Mouse (Mus musculus) spleen, postnatal 36 days (tissue): ENCODE results near the gene Crebrf.

Experiments
- DNase-seq, 2 experiments: peaks; one replicate each; pipeline ENCODE4 v3.0.0; 2022; ENCODE audit warnings: low spot score in 2 of 2, mixed read lengths in 1 of 2

Gene Crebrf

DNA sequence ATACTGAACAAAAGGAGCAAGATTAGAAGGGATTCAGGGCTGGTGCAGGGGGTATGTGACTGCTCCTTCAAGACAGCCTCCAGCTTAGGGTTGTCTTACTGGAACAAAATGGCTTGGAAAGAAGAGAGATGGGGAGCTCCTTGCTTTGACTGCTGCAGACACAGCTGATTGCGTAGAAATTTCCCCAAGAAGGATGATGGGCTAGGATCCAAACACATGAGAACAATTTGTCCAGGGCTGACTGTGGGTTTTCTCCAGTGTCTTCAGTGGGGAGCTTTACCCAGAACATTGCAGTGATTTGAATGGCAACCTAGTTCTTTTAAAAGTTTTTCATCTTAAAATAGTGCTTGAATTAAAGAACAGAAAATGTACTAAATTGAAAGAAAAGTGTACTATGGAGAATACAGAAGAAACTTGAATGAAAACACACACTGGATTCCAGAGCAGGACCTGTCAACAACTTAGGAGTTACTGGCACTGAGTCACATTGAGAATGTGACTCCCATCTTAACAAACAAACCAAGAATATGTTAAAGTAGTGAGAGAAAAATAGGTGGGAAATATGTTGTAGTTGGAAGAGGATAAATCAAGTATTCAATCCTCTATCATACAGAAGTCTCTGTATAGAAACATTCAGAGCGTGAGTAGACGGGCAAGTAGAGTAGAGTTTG, 63.1 kb downstream of the Crebrf start:
- no peak for DNase-seq

DNA sequence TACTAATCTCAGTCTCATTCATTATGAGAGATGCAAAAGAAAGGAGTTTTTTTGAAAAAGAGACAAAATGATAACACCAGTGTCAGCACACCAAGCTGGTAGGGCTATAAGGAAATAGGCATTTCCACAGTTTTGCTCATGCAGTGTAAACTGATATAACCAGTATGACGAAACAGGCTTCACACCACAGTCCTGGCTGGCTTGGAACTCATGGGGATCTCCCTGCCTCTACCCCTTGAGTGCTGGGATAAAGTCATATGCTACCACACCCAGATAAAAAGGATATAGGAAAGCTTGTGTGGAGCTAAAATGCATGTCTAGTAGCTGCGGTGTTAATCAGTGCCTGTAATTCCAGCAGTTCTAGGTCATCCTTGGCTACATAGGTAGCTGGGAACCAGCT, 64.0 kb downstream of the Crebrf start:
- DNase-seq, result no peak

- peak; percentile 75 for DNase-seq
These were observed 65.5 kb downstream of the Crebrf start, which contains the start of gene Bnip1 for GRCm38 (mm10) chr17:26780750-26781571. Bnip1 (plus strand) TSS chr17:26781066.

- DNase-seq, result no peak
These were observed 66.2 kb downstream of the Crebrf start for GRCm38 (mm10) chr17:26781610-26782043.

DNA sequence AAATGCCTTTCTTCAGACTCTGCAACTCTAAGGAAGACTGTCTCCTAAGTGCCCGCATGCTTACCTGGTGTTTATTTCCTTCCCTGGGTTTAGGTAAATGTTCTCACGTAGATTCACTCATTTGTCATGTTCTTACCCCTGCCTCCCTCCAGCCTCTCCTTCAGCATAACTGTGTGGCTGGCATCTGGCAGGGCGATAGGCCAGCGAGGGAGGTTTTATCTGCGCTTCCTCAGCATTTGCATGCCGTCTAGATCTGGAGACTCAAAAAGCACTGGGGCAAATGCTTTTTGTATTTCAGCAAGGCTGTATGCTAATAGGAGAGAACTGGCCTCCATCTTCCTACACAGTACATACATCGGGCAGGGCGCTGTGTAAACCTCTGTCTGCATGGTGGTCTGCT, 69.1 kb downstream of the Crebrf start:
- DNase-seq, result peak; percentile 48 to 49

GRCm38 (mm10) chr17:26786586-26786985, 71.1 kb downstream of the Crebrf start:
- no peak for DNase-seq

DNA sequence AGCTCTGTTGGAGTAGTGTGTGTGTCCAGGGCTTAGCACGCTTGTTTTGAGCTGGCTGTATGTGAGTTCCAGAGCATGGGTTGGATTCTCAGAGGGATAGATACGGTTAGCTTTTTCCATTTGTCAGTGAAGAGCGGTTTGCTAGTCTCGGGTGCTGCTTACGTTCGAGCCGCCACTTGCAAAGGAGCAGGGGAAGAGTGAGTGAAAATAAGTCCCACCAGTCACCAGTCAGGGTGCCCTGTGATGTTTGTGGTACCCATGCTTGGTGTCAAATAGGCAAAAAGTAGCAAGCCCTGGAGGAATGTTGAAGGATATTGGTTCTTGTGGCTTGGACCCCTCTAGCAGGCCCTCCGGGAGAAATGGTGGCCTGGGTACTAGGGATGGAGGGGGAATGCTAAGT, 73.5 kb downstream of the Crebrf start:
- no peak for DNase-seq

DNA sequence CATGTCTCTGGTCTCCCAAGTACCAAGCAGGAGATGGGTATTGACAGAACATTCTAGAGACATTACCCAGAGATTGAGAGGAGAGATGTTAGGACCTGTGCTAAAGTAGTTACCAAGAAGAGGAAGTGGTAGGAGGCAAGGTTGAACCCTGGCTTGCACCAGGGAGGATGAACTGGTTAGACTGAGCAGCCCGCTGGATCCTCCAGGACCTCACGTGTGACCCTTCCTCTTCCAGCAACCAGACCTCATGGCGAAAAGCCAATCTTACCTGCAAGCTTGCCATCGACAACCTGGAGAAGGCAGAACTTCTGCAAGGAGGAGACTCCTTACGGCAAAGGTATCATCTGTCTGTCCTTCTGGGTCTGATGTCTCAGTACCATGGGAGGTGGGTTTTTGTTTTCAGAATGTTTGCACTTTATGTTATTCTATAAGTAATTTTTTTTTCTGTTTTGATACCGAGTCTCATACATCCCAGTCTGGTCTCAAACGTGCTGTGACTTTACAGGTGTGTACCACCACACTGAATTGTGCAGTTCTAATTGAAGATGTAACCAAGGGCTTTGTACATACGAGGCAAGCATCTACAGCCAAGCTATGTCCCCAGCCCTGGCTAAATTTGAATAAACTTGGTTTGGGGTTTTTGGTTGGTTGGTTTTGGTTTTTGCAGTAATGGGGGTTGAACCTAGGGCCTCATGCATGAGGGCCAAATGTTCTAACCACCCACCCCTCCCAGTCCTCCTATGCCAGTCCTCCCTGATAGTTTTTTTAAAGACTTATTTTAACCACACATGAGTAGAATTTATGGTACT, 74.2 kb downstream of the Crebrf start:
- peak; percentile 74 to 78 for DNase-seq

DNA sequence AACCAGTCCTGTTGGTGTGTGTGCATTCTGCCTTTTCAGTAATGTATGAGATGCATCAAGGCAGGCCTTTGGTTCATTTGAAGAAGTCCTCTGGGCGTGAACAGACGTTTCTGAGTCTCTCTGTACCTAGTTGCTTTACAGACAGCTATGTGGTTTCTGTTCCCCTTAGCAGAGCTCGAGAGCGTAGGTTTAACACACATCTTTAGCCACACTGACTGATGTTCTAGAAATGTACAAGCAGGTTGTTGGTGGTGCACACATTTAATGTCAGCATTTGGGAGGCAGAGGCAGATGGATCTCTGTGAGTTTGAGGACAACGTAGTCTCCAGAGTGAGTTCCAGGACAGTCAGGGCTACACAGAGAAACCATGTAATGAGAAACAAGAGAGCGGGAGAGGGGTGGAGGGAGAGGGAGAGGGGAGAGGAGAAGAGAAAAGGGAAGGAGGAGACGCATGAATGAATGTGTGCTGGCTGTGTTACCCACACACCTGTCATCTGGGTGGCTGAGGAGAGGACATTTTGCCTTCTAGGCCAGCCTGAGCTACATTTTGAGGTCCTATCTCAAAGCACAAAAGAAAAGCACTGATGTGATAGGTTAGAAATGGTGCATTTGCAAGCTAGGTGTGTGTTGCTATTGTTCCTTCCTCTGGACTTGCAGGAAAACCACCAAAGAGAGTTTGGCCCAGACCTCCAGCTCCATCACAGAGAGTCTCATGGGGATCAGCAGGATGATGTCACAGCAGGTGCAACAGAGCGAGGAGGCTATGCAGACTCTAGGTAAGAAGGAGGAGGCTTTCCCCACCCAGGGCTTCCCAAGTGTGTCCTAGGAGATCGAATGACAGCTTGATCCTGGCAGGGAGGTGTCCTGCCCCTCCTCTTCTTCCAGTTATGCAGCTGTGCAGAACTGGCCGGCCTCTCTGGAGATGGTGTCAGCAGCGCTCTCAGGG, 75.1 kb downstream of the Crebrf start:
- peak; percentile 70 to 76 for DNase-seq

GRCm38 (mm10) chr17:26791580-26791979, 76.1 kb downstream of the Crebrf start:
- DNase-seq, result no peak

- no peak for DNase-seq
These were observed 76.6 kb downstream of the Crebrf start for GRCm38 (mm10) chr17:26792096-26792495.

- DNase-seq, result no peak
These were observed 77.8 kb downstream of the Crebrf start for GRCm38 (mm10) chr17:26793068-26793765.

DNA sequence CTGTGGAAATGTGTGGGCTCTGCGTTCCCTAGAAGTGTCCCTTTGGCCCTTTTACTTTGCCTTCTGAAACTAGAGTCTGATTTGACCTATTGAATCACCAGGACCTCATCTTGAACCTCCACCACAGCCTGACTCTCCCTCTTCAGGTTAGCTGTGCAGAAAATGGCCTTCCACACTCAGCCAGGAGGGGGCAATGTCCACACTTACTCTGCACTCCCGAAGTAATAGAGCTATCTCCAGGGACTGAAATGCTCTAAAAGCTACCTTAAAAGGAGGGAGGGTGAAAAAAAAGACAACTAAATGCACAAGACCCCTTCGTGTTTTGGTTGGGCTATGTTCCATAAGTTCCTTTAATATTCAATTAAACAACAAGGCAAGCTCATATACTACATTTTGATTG, 79.3 kb downstream of the Crebrf start:
- DNase-seq, result peak; percentile 50 to 54

DNA sequence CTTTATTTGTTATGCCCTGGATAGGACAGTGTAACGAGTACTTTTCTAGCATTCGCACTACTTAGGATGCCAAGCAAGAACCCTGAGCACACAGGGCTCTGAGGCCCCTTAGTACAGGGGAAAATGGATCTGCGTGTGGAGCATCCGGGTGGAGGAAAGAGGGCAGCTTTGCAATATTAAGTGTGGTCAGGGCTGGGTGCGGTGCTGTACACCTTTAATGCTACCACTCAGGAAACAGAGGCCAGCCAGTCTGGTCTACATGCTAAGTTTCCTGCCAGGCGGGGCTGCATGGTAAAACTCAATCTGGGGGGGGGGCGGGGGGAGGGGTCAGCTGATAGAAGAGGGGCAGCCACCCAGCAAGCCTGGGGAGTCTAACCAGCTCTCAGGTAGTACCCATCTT, 79.9 kb downstream of the Crebrf start:
- no peak for DNase-seq

- no peak for DNase-seq
These were observed 82.1 kb downstream of the Crebrf start for GRCm38 (mm10) chr17:26797379-26798128.

DNA sequence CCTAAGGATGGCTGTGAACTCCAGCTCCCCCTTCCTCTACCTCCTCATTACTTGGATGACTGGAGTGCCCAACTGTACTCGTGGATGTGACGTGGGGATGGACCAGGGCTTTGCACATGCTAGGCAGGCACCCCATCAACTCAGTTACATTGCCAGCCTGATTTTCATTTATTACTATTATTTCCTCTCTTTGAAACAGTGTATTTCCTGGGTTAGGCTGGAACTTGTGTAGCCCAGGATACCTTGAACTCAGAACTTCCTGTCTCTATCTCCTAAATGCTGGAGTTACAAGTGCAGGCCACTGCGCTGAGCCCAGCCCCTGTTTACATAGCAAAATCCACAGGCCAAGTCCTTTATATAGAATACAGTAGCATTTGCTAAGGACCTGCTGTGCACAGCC, 87.4 kb downstream of the Crebrf start:
- no peak for DNase-seq

DNA sequence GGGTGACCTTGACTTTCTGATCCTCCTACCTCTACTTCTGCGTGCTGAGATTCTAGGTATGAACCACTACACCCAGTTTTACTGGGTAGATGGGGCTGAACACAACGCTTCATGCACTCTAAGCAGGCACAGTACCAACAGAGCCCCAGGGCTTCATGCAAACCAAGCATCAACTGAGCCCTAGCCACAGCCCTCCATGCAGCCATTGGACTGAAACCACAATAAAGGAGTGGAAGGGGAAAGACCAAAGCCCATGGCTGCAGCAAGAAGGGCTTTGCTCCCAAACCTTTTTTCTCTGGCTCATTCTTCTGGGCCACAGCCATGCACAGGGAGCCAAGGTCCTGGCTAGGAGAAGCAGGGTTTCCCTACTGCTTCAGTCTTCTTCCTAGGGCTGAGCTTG, 97.2 kb downstream of the Crebrf start:
- no peak for DNase-seq

DNA sequence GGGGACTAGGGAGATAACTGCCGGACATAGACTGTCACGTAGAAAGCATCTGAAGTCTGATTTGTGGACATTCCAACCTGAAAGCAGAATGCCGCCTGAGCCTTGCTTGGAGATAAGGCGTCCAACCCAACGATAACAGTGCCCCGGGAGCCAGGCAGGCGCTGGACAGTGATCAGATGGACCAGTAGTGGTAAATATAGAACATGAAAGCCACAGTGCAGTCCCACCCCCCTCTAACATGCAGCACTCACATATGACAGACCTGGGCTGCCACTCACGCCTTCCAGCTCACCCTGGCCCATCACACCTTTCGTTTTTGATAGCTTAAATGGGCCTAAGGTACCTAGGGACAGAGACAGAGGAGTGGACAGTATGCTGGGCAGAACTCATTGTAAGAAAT, 98.0 kb downstream of the Crebrf start:
- no peak for DNase-seq

DNA sequence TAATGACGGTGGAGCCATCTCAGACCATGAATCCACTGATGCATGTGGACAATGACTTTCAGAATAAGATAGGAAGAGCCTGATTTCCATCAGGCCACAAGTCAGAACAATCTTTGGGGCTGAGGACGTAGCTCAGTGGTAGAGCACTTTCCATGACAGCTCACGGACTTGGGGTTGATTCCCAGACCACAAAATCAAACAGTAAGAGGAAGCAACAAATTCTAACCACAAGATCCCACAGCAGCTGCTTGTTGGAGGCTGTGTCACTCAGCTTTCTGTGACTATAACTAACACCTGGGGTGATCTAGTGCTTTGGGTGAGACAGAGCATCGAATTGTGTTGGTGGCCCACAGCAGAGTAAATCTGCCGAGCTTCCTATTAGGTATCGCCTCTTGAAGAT, 101.4 kb downstream of the Crebrf start:
- DNase-seq, result no peak

GRCm38 (mm10) chr17:26817776-26818175, 102.3 kb downstream of the Crebrf start:
- no peak for DNase-seq
